Mouse (Mus musculus) thymus, adult 2 months (tissue): Measurements from ENCODE around the gene Cenpf. TPM values are rescaled to one million over a fixed set of nuclear protein-coding genes. Genes with fewer than 3 reads are reported as not detected.
"Not testable (repeated sequence)": the region's sequence is repeated elsewhere in the genome, so short reads cannot be mapped to it uniquely, and the experiment has no call there.

Experiments used
- DNase-seq: peaks from one replicate; pipeline ENCODE4 v3.0.0; 2021
- H3K27ac ChIP-seq: fragments of 200-500 bp; 2 replicates; pipeline ENCODE4 v1.5.1; 2012; ENCODE audit warnings: low read length, control low read depth; ENCODE audit not compliant: control insufficient read depth, insufficient read depth
- H3K27me3 ChIP-seq: fragments of 200-500 bp; 2 replicates; pipeline ENCODE4 v1.6.1; 2012; ENCODE audit warnings: mild to moderate bottlenecking, low read length, moderate library complexity, mixed read lengths; ENCODE audit not compliant: control insufficient read depth, insufficient read depth
- H3K36me3 ChIP-seq: fragments of 200-500 bp; 2 replicates; pipeline ENCODE4 v1.6.1; 2012; ENCODE audit warnings: mild to moderate bottlenecking, low read length, moderate library complexity; ENCODE audit not compliant: control insufficient read depth, insufficient read depth
- H3K4me1 ChIP-seq: fragments of 200-500 bp; replicated peaks from 2 replicates; pipeline ENCODE4 v1.6.1; 2012; ENCODE audit warnings: low read length; ENCODE audit not compliant: control insufficient read depth, insufficient read depth
- H3K4me3 ChIP-seq: fragments of 200-500 bp; 2 replicates; pipeline ENCODE4 v1.5.1; 2012; ENCODE audit warnings: mild to moderate bottlenecking, low read length, control low read depth, moderate library complexity; ENCODE audit not compliant: control insufficient read depth, insufficient read depth
- CTCF ChIP-seq: fragments of 200-500 bp; IDR thresholded peaks from 2 replicates; pipeline ENCODE4 v1.5.1; 2012; ENCODE audit warnings: mild to moderate bottlenecking, control low read depth, low read length, moderate library complexity, borderline replicate concordance; ENCODE audit not compliant: control insufficient read depth, poor library complexity, insufficient read depth; ENCODE audit errors: extremely low read depth
- POLR2A ChIP-seq: fragments of 200-500 bp; IDR thresholded peaks from 2 replicates; pipeline ENCODE4 v1.6.1; 2012; ENCODE audit warnings: mild to moderate bottlenecking, low read length, control low read depth, moderate library complexity; ENCODE audit not compliant: control insufficient read depth, poor library complexity, insufficient read depth; ENCODE audit errors: extremely low read depth
- WGBS: fragments of 180-500 bp; shearing (Covaris S2); methylation state at CpG from one replicate; pipeline ENCODE4 v1.1.7; 2018; 5-methylcytosine and 5-hydroxymethylcytosine counted together
- polyA plus RNA-seq: library from polyadenylated mRNA; depleted of rRNA; stranded (reverse); fragments of >200 nt; gene quantifications from 2 replicates; pipeline ENCODE4 v1.2.3, GENCODE M21; 2012

The Cenpf gene
- polyA plus RNA-seq, 1 experiment: 10.3 TPM

DNA sequence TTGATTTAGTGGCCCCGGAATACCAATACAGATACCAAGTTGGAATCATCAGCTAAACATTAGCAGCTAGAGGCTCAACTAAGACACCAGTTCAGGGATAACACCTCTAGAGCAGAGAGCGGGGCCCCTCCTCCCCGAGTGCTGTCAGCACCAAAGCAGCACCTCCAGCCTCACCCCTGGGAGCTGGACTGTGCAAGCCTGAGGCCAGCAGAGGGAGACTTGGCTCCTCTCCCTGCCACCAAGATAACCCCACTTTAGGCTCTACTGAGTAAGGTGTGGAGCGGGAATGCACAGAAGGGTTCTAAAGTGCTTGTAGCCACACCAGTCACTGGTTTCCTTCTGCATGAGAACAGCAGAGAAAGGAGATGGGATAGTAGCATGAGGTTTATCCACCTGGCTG is 10.5 kb upstream of the Cenpf start:
- 83% methylated on average over 4 of the region's 4 CpGs for WGBS
- no peak overlapping the region for H3K27ac ChIP-seq
- H3K27me3 ChIP-seq: no peaks in the 10 kb centered on the region
- no peak for DNase-seq
- no peaks in the 10 kb centered on the region for H3K36me3 ChIP-seq
- no peaks in the 10 kb centered on the region for H3K4me1 ChIP-seq
- TF ChIP-seq POLR2A: no peak
- no peak for TF ChIP-seq CTCF
- no peak overlapping the region for H3K4me3 ChIP-seq

DNA sequence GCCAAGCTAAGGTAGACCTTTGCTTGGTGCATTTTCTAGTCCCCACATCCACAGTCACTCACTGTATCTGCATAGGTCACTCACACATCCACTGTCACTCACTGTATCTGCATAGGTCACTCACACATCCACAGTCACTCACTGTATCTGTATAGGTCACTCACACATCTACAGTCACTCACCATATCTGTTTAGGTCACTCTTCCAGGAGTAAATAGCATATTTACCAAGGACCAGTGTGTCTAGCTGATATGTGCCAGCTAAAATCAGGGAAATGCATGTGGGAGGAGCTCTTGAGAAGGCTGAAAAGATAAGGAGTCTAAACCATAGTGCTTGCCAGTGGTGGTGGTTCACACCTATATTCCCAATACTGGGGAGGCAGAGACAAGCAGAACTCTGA is 7.4 kb upstream of the Cenpf start:
- no peak overlapping the region for H3K4me3 ChIP-seq
- H3K27me3 ChIP-seq: no peaks in the 10 kb centered on the region
- TF ChIP-seq CTCF (no peak), POLR2A (no peak)
- H3K36me3 ChIP-seq: no peaks in the 10 kb centered on the region
- H3K4me1 ChIP-seq: peaks cover 3% of the 10 kb centered on the region; the same call in 1 of the 2 replicates
- no peak overlapping the region for H3K27ac ChIP-seq
- DNase-seq: no peak

DNA sequence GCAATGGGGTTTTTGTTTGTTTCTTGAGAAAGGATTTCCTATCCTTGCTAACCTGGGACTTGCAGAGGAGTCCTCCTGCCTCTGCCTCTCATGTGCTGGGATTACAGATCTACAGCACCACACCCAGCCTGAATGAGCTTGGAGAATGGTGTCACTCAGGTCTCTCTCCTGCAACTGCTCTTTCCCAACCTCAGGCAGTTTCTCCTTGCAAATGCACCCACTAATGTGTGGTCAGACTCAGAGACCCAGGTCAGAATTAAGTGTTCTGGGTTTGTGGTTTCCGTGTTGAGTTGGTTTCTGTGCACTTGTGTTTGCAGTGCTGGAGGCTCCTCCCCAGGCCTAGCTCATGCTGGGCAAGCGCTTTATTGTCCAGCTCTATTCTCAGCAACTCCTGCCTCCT is 6.5 kb upstream of the Cenpf start:
- Histone ChIP-seq H3K4me3 (no peak overlapping the region), H3K27me3 (no peaks in the 10 kb centered on the region), H3K4me1 (peaks cover 3% of the 10 kb centered on the region; the same call in 1 of the 2 replicates), H3K36me3 (no peaks in the 10 kb centered on the region), H3K27ac (no peak overlapping the region)
- no peak for DNase-seq
- no peak for TF ChIP-seq POLR2A
- TF ChIP-seq CTCF: no peak
- 53% methylated on average over 2 of the region's 2 CpGs for WGBS

DNA sequence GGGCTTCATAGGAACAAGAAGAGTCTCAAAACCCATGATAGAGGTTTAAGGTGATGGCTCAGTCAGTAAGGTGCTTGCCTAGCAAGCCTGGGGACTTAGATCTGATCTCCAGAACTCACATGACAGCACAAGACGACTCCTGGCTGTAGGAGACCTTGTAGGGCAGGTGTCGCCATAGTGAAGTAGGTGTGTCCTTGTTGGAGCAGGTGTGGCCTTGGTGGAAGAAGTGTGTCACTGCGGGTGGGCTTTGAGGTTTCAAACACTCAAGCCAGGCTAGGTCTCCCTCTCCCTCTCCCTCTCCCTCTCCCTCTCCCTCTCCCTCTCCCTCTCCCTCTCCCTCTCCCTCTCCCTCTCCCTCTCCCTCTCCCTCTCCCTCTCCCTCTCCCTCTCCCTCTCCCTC is 4.6 kb upstream of the Cenpf start:
- H3K36me3 ChIP-seq, H3K4me3 ChIP-seq, H3K27me3 ChIP-seq, DNase-seq, H3K4me1 ChIP-seq, H3K27ac ChIP-seq: not testable (repeated sequence)
- 54% methylated on average over 3 of the region's 3 CpGs for WGBS

DNA sequence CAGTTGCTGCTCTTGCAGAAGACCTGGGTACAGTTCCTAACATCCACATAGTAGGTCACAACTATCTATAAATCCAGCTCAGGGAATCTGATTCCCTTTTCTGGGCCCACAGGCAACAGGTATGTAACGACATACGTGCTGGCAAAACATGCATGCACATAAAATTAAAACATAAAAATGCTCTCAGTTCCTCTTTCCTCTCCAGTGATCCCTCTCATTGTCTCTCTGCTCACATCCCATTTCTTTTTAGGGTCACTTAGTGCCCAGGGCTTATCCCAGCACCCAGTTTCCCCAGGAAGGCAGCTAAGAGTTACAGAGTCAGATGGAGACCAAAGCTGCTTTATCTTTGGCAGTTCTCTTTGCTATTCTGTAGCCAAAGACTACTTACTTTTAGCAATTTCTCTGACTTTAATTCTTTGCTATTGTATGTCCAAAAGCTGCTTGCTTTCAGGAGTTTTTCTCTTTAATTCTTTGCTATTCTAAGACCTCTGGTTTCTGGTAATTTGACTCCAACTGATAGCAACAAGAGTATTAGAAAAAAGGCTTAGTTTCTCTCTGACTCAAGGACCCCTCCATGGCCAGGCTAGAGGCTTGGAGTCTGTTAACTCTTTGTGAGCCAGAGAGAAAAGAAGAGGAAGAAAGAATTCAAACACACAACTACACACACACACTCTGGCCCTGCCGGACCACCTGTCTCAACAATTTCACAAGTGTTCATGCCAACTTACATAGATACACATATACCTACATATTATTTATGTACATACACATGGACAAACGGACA is 1.4 kb upstream of the Cenpf start:
- H3K27ac ChIP-seq: no peak overlapping the region
- no peak overlapping the region for H3K4me3 ChIP-seq

DNA sequence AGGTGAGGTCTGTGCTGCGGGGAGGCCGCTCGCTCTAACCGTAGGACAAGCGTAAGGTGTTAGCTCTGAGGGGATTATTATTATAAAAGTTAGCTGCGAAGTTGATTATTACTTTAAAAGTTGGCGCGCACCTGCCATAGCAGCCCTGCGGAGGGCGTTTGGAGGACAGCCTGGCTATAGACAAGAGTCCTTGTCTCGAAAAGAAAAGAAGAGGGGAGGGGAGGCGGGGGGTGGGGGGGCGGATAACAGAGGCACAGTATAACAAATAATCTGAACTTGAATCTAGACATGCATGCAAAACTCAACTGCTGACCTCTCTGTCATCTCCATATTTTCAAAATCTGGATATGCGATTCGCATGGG is 483 bp upstream of the Cenpf start:
- peak overlapping the region; percentile 42 for H3K4me3 ChIP-seq
- WGBS: 2% methylated on average over 15 of the region's 15 CpGs

More for the DNA sequence above, 1.4 kb upstream of the Cenpf start:
- 61% methylated on average over 4 of the region's 4 CpGs for WGBS
- TF ChIP-seq POLR2A (no peak), CTCF (no peak)
- no peak for DNase-seq
- Histone ChIP-seq H3K27me3 (no peaks in the 10 kb centered on the region), H3K4me1 (peaks cover 10% of the 10 kb centered on the region), H3K36me3 (peaks cover 7% of the 10 kb centered on the region; the same call in 1 of the 2 replicates)

DNA sequence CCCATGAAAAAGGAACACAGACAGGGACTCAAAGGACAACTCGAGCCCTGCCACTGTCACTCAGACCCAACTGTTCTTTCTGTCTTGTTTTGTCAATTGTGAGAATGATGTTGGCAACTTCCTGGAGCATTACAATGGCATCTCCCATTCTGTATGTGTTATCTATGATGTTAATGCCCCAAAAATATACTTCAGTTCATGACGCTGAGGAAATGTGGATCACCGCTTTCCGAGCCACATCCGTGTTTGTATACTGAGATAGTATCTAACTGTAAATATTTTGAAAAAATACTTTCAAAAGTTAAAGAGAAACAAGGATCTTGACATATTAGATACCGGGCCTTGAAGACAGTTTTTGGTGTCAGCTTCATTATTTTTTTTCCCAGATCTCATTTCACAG is 1.9 kb downstream of the Cenpf start:
- Histone ChIP-seq H3K4me3 (no peak overlapping the region), H3K36me3 (peaks cover 36% of the 10 kb centered on the region), H3K27ac (no peak overlapping the region), H3K4me1 (peaks cover 7% of the 10 kb centered on the region), H3K27me3 (no peaks in the 10 kb centered on the region)
- TF ChIP-seq CTCF (no peak), POLR2A (no peak)
- no peak for DNase-seq
- 93% methylated on average over 6 of the region's 6 CpGs for WGBS

More for the DNA sequence above, 483 bp upstream of the Cenpf start:
- Histone ChIP-seq H3K4me1 (peaks cover 10% of the 10 kb centered on the region), H3K27me3 (no peaks in the 10 kb centered on the region), H3K36me3 (peaks cover 16% of the 10 kb centered on the region), H3K27ac (no peak overlapping the region)
- TF ChIP-seq POLR2A: no peak
- TF ChIP-seq CTCF: no peak
- DNase-seq: no peak
